Mouse (Mus musculus) E14TG2a.4 (cell line): ENCODE measurements around the gene Trim69.

Experiments
- H3K27me3 ChIP-seq: 2 replicates; pipeline ENCODE4 v1.6.1; 2014; ENCODE audit warnings: low read length, control low read depth; ENCODE audit not compliant: insufficient read depth
- H3K36me3 ChIP-seq: 2 replicates; pipeline ENCODE4 v1.6.1; 2014; ENCODE audit warnings: low read length, control low read depth; ENCODE audit not compliant: insufficient read depth
- H3K4me1 ChIP-seq: replicated peaks from 2 replicates; pipeline ENCODE4 v1.6.1; 2014; ENCODE audit warnings: low read depth, low read length, control low read depth
- H3K4me3 ChIP-seq: replicated peaks from 2 replicates; pipeline ENCODE4 v1.5.1; 2014; ENCODE audit warnings: mild to moderate bottlenecking, low read length
- H3K9me3 ChIP-seq: 2 replicates; pipeline ENCODE4 v1.6.1; 2014; ENCODE audit warnings: low read length, control low read depth
- CTCF ChIP-seq: conservative IDR thresholded peaks from 2 replicates; pipeline ENCODE4 v1.5.1; 2014; ENCODE audit warnings: low read length
- NANOG ChIP-seq: IDR thresholded peaks from 2 replicates; pipeline ENCODE4 v1.6.1; 2014; ENCODE audit warnings: borderline replicate concordance, low read length, mixed read lengths
- POU5F1 ChIP-seq: IDR thresholded peaks from 2 replicates; pipeline ENCODE4 v1.6.1; 2014; ENCODE audit warnings: low read length, borderline replicate concordance

The Trim69 gene

GRCm38 (mm10) chr2:122160680-122161079 is at the start of gene Trim69:
Gene Trim69, plus strand, starts transcription at chr2:122160700.
- H3K27me3 ChIP-seq: 0 out of 2 replicates have a peak, but pooled peaks cover 6% of the 10 kb centered on the region
- H3K4me3 ChIP-seq: 0 out of 2 replicates have a peak within 1 kb of the TSS, but pooled peaks have one; percentile 4
- no peak for TF ChIP-seq POU5F1
- TF ChIP-seq NANOG: no peak
- peak; percentile 64 for TF ChIP-seq CTCF
- H3K36me3 ChIP-seq: no peaks in the 10 kb centered on the region
- peaks cover 32% of the 10 kb centered on the region for H3K4me1 ChIP-seq
- no peaks in the 10 kb centered on the region for H3K9me3 ChIP-seq

DNA sequence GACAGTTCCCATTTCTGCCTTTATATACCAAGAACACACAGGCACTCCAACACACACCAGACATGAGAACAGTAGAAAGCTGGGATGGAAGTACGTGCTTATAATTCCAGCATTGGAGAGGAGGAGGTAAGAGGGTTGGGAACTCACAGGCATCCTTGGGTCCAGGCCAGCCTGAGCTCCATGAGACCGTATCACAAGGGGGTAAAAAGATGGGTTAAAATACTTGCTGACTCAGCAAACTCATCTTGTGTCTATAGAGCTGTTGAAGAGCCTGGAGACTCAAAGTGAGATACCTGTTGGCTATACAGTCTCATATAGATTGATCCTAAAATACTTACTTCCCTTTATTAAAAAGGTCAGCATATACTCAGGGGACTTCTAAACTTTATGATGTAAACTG is 43.6 kb upstream of the Trim69 start:
- Histone ChIP-seq H3K4me1 (peaks cover 15% of the 10 kb centered on the region), H3K36me3 (peaks cover 23% of the 10 kb centered on the region), H3K27me3 (no peaks in the 10 kb centered on the region), H3K9me3 (no peaks in the 10 kb centered on the region), H3K4me3 (peak overlapping the region; percentile 98)
- no peak for TF ChIP-seq POU5F1
- no peak for TF ChIP-seq NANOG
- TF ChIP-seq CTCF: no peak

DNA sequence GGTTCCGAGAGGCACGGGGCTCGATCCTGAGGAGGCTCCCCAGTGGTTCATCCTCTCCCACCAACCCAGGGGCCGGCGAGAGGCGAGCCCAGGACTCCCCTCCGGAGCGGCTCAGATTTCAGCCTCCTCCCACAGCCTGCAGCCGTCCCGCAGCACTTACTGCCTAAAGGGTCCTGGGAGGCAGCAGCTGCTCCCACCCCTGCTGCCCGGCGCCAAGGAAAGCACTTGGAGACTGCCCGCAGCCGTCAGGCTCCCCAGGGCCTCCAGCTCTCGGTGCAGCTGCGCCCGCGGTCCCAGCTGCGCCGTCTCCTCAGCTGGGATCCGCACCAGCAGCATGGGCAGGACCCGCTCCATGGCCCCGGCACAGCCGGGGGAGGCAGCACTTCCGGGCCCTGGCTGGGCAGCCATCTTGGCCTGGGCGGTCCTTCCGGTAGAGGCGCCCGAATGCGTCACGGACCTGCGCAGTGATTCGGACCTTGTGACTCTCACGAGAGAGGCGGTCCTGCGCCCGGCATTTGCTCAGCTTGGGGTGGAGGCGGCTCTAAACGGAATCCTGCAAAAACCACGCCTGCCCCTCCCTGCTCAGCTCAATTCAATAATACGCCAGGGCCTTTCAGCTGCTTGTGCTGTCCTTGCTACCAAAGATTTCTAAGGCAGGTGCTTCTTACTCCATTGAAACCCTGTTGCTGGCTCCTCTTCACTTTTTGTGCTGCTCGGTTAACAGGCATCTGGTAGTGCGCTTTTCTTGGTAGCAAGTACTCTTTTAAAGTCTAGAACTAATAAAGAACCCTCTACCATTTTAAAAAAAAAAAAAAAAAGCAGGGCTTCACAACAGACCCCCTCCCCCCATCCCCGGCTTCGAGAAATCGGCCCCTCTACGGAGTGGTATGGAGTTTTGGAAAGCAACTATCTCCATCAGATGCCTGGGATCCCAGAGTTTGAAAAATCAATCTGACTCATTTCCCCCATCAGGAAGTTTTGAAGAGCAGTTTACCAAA is 42.2 kb upstream of the Trim69 start, which contains the start of gene Spg11:
TSS of gene Spg11 (minus strand) at position 426 of the 998 bp plus-strand sequence.
- Histone ChIP-seq H3K36me3 (peaks cover 17% of the 10 kb centered on the region), H3K9me3 (no peaks in the 10 kb centered on the region), H3K4me3 (peak within 1 kb of the TSS; percentile 98), H3K27me3 (no peaks in the 10 kb centered on the region), H3K4me1 (peaks cover 15% of the 10 kb centered on the region)
- no peak for TF ChIP-seq NANOG

- Histone ChIP-seq H3K4me3 (peak overlapping the region; percentile 62), H3K27me3 (0 out of 2 replicates have a peak, but pooled peaks cover 6% of the 10 kb centered on the region), H3K36me3 (peaks cover 7% of the 10 kb centered on the region), H3K4me1 (peaks cover 36% of the 10 kb centered on the region), H3K9me3 (no peaks in the 10 kb centered on the region)
- TF ChIP-seq NANOG (no peak), POU5F1 (no peak), CTCF (no peak)
Observed at GRCm38 (mm10) chr2:122125680-122126572, 34.6 kb upstream of the Trim69 start.

DNA sequence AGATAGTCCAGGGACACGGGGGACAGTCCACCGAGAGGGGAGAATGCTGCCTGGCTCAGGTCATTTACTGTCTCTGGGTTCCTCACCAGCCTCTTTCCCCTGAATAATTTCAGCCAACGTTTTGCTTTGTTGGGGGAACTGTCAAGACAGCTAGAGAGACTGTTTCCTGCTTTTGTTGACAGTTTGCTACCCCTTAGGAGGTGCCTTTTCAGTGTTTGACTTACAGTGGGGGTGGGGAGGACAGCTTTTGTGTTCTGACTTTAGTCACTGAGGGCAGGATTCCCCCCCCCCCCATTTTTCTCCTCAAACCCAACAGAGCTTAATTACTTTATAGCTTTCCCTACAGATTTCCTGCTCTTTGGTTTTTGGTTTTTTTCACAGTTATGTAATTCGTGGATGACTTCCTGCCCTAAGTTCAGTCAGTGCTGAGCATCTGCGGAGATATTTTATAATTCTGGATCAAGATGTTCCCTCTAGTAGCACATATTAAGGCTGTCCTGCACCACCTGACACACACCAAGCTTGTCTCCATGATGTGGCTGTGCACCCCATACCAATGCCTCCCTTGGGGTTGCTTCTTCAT is 33.6 kb upstream of the Trim69 start:
- Histone ChIP-seq H3K4me3 (0 out of 2 replicates have a peak overlapping the region, but pooled peaks have one; percentile 0), H3K36me3 (peaks cover 4% of the 10 kb centered on the region), H3K4me1 (peaks cover 36% of the 10 kb centered on the region), H3K9me3 (no peaks in the 10 kb centered on the region), H3K27me3 (0 out of 2 replicates have a peak, but pooled peaks cover 6% of the 10 kb centered on the region)
- TF ChIP-seq NANOG (no peak), POU5F1 (no peak), CTCF (no peak)

DNA sequence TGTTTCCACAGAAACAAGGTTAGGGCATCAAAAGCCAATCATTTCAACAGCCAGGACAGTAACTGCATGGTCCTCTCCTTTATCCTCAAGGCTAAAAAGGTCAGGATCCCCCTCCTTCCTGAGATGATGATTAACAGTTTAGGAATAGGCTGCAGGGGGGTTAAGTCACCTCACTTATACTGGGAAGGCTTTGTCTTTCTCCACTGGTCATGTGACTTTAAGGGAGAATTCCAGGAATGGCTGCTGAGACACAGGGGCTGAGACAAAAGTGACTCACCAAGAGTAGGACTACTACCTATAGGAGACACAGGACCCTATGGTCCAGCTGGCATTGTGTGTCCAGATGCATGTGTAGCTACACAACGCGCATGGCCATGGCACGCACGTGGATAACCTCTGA is 32.9 kb upstream of the Trim69 start:
- TF ChIP-seq POU5F1: no peak
- no peak for TF ChIP-seq NANOG
- TF ChIP-seq CTCF: no peak
- H3K9me3 ChIP-seq: no peaks in the 10 kb centered on the region
- H3K27me3 ChIP-seq: 0 out of 2 replicates have a peak, but pooled peaks cover 6% of the 10 kb centered on the region
- no peak overlapping the region for H3K4me3 ChIP-seq
- H3K36me3 ChIP-seq: peaks cover 4% of the 10 kb centered on the region
- H3K4me1 ChIP-seq: peaks cover 36% of the 10 kb centered on the region

- no peaks in the 10 kb centered on the region for H3K9me3 ChIP-seq
- no peaks in the 10 kb centered on the region for H3K36me3 ChIP-seq
Observed at GRCm38 (mm10) chr2:122132078-122132477, 28.4 kb upstream of the Trim69 start.

GRCm38 (mm10) chr2:122132618-122133017 is 27.9 kb upstream of the Trim69 start:
- Histone ChIP-seq H3K36me3 (no peaks in the 10 kb centered on the region), H3K4me3 (no peak overlapping the region)
- TF ChIP-seq POU5F1: no peak
- no peak for TF ChIP-seq CTCF
- TF ChIP-seq NANOG: no peak

More at GRCm38 (mm10) chr2:122132078-122132477, 28.4 kb upstream of the Trim69 start:
- TF ChIP-seq POU5F1: no peak
- no peak for TF ChIP-seq NANOG
- no peak for TF ChIP-seq CTCF
- peaks cover 11% of the 10 kb centered on the region for H3K4me1 ChIP-seq
- H3K27me3 ChIP-seq: 0 out of 2 replicates have a peak, but pooled peaks cover 6% of the 10 kb centered on the region
- no peak overlapping the region for H3K4me3 ChIP-seq

More at GRCm38 (mm10) chr2:122132618-122133017, 27.9 kb upstream of the Trim69 start:
- Histone ChIP-seq H3K4me1 (peaks cover 6% of the 10 kb centered on the region), H3K9me3 (no peaks in the 10 kb centered on the region), H3K27me3 (0 out of 2 replicates have a peak, but pooled peaks cover 6% of the 10 kb centered on the region)
